Mouse (Mus musculus): ENCODE data around the gene Casp9.

Casp9 gene

DNA sequence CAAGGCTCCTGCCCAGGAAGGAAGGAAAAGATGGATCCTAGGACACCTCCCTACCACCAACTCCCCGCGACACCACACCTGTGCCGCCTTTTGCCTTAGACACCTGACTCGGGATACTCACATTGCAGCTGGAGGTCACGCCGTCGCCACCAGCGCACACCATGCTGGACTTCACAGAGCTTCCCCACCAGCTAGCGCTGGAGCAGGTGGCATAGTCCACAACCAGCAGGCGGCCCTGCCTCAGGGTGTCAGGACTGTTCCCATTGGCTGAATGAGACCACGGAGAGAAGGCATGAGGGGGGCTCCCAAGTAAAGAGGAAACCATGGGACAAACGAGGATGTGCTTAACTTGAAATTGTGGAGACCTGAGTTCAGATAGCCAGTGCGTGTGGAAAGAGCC, 25.4 kb downstream of the Casp9 start:
- DNase-seq, result peak in 1 of 2 experiments; percentile 27

GRCm38 (mm10) chr4:141819316-141819715, 25.9 kb downstream of the Casp9 start:
- no peak for DNase-seq

GRCm38 (mm10) chr4:141821178-141821577, 27.8 kb downstream of the Casp9 start:
- peak in 1 of 2 experiments; percentile 25 for DNase-seq

GRCm38 (mm10) chr4:141822089-141822488, 28.7 kb downstream of the Casp9 start:
- peak; percentile 42 to 54 for DNase-seq

- DNase-seq, result peak; percentile 16 to 41
Observed at GRCm38 (mm10) chr4:141822979-141823378, 29.6 kb downstream of the Casp9 start.

- no peak for DNase-seq
Observed at GRCm38 (mm10) chr4:141826060-141826459, 32.6 kb downstream of the Casp9 start, which contains the start of gene Cela2a. Gene Cela2a, minus strand, starts transcription at chr4:141826160.

DNA sequence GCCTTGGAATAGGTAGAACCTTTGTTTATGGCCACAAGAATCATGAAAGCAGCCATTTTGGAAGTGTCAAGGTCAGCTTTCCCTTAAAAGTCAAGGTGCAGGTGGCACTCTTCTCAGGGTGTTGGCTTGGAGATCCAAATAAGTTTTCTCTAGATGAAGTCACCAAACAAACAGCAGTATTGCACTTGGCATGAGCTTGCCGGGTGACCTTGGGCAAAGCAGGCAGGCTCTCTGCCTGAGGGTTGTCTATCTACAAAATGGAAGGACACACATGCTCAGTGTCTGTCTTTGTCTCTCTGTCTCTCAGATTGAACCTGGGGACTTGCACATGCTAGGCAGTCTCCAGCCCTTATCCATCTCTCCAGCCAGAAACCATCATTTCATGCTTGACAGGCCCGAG, 34.0 kb downstream of the Casp9 start:
- DNase-seq, result no peak

DNA sequence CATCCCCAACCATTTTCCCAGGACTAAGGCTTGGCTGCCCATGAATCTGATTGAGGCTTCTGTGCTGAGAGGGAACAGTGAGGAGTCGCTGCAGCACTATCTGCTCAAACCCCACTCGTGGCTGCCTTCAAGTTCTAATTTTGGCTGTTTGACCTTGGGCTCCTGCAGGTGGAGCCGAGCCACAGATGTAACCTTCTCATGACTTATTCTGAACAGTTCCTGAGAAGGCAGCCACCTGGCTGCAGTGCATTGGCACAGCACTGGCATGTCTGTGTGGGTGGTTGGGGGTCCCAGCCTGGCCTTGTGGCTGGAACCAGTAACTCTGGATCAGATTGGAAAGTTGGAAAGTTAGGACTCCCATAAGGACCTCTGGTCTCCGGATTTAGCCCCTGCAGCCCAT, 34.8 kb downstream of the Casp9 start:
- DNase-seq, result no peak

DNA sequence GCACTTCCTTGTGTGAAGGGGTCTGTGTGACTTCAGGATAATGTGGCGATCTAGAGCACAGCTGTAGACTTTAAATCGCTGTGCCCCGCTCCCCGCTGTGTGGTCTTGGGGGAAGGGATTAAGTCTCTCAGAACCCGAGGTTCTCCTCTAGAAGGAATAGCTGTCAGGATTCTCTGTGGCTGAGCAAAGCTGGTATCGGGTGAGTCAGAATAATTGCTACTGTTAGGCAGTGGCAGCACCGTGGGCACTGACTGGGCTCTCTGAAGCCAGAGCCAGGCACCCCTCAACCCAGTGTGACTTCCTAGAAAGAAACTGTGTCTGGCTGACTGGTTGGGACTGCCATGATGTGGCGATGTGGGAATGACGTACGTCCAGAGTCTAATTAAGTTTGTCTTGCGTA, 37.0 kb downstream of the Casp9 start:
- no peak for DNase-seq

DNA sequence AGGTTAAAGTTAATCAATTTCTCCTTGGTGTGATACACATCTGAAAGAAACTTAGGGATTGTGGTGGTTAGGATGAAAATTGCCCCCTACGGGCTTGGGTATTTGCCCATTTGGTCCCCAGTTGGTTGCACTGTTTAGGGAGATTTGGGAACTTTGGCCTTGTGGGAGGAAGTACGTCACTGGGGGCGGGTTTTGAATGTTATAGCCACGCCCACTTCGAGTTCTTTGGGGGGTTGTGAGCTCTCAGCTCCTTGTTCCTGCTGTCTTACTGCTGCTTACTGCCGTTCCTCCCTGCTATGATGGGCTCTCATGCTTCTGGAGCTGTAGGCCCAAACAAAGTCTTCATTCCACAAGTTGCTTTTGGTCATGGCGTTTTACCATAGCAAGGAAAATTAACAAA, 37.9 kb downstream of the Casp9 start:
- no peak for DNase-seq

DNA sequence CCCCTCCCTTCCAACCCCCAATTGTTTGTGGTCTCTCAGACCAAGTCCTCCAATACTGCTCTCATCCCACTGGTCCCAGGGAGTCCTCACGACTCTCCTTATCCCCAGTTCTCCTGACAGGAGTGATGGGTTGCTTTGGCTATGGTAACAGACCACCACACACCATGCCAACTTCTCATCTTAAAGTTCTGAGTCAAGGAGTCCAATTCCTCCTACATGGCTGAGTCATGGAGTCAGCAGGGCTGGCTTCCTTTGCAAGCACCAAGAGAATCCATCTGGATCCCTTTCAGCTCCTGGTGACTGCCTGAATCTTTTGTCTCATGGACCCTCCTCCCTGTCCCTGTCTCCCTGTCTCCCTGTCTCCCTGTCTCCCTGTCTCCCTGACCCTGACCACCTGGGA, 40.5 kb downstream of the Casp9 start:
- no peak for DNase-seq

- peak; percentile 63 to 75 for DNase-seq
Observed at GRCm38 (mm10) chr4:141834536-141835095, 41.2 kb downstream of the Casp9 start.

GRCm38 (mm10) chr4:141845999-141846398, 52.6 kb downstream of the Casp9 start, which contains the start of gene Ctrc:
Gene Ctrc, minus strand, starts transcription at chr4:141846359.
- DNase-seq, result no peak

DNA sequence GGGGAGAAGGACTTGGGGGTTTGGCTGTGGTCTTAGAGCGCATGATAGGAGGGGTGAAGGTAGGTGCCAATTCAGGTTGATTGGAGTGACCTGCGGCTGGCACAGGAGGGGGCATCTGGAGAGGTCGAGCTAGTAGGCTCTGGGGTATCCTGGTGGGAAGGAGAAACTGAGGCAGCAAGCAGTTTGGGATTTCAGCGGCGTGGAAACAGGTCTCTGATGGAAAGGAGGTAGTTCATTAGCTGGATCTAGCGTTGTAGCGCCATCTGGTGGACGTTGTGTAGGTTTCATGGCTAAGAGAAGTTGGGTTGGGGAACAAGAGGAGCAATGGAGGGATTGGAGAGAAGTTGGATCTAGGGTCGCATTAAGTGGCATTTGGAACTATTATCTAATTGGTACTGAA, 60.0 kb downstream of the Casp9 start:
- DNase-seq, result peak in 1 of 2 experiments; percentile 69

DNA sequence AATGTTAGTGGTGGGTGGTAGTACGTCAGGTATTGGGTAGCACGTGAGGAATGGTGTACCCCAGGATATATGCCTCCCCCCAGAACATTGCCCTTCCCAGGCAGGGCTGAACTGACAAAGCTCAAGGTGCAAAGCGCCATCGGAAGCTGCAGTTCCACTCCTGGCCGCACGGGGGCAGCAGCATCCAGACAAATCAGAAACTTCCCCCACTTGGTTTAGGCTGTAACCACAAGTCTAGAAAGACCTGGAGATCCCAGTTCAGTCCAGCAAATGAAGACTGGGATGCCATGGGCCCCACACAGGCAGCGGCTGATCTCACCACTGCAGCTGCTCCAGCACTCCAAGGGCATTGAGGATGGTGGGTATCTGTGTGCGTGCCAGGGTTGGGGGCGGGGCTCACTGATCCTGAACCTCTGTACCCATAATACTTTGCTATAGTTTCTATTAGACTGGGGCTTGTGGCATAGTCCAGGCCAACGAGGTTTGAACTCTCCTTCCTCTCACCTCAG, 64.1 kb downstream of the Casp9 start:
- peak; percentile 79 to 85 for DNase-seq

- peak in 1 of 2 experiments; percentile 71 for DNase-seq
Observed at GRCm38 (mm10) chr4:141858501-141858900, 65.1 kb downstream of the Casp9 start.

GRCm38 (mm10) chr4:141859351-141859750, 65.9 kb downstream of the Casp9 start:
- DNase-seq, result peak in 1 of 2 experiments; percentile 39

- peak in 1 of 2 experiments; percentile 37 for DNase-seq
Observed at GRCm38 (mm10) chr4:141860246-141860841, 66.9 kb downstream of the Casp9 start.

DNA sequence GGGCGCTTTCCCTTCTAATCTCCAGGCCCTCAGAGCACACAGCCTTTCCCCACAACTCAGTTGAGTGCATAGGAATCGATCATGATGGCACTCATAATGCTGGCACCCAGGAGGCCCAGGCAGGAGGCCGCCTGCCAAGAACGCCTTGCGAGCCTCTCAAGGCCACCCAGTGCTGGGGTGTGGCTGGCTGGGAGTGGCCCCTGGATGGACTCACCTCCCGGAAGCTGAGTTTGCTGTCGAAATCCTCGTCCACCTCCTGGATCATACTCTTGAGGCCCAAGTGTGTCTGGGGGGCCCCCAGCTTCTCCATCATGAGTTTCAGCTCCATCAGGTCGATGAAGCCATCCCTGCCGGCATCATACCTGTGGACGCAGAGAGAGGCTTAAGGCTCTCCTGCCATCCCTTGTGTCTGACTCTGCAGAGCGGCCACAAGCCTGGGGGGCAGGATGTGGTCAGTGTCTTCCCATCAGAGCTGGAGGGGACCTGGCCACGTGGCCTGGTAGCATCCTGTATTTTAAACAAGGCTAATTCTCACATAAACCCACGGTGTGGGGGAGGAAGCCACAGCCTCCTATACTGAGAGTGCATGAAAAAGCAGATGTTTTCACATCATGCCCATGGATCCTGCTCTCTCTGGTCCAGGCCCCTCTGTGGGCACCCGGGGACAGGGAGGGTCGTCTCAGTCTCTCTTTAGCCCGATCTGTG, 68.3 kb downstream of the Casp9 start:
- peak in 1 of 2 experiments; percentile 31 for DNase-seq

GRCm38 (mm10) chr4:141862867-141863266, 69.5 kb downstream of the Casp9 start:
- peak in 1 of 2 experiments; percentile 37 for DNase-seq

GRCm38 (mm10) chr4:141863726-141864280, 70.4 kb downstream of the Casp9 start:
- no peak for DNase-seq

DNA sequence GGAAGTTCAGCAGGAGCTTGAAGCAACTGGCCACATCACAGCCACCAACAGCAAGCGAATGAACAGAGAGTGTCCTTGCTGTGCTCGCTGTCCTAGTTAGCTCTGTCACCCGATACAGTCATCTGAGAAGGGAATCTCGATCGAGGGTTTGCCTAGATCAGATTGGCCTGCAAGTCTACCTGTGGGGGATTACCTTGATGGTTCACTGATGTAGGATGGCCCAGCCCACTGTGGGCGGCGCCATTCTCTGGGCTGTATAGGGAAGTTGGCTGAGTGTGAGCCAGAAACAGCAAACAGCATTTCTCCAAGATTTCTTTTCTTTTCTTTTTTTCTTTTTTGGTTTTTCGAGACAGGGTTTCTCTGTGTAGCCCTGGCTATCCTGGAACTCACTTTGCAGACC, 71.1 kb downstream of the Casp9 start:
- peak in 1 of 2 experiments; percentile 25 for DNase-seq

DNA sequence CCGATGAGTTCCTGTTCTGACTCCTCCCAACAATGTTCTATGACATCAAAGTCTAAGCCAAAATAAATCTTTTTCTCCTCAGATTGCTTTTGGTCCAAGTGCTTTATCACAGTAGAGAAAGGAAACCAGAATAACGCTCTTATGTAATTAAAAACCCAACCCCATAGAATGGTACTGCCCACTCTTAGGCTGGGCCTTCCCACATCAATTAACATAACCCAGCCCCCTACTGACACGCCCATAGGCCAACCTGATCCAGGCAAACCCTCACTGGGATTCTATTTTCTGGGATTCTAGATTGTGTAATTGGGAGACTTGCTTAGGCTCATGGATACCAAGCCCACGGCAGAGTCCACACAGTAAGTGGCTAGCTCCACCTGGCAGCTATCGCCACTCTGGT, 71.6 kb downstream of the Casp9 start:
- no peak for DNase-seq
